Mouse (Mus musculus): ENCODE data around the gene Hist2h4. TPM values are rescaled to one million over a fixed set of nuclear protein-coding genes. Genes with fewer than 3 reads are reported as not detected.
"Not testable (repeated sequence)": the region's sequence is repeated elsewhere in the genome, so short reads cannot be mapped to it uniquely, and the experiment has no call there.

Gene Hist2h4
- polyA plus RNA-seq, 1 experiment from 2014 or later, result 13.3 TPM

DNA sequence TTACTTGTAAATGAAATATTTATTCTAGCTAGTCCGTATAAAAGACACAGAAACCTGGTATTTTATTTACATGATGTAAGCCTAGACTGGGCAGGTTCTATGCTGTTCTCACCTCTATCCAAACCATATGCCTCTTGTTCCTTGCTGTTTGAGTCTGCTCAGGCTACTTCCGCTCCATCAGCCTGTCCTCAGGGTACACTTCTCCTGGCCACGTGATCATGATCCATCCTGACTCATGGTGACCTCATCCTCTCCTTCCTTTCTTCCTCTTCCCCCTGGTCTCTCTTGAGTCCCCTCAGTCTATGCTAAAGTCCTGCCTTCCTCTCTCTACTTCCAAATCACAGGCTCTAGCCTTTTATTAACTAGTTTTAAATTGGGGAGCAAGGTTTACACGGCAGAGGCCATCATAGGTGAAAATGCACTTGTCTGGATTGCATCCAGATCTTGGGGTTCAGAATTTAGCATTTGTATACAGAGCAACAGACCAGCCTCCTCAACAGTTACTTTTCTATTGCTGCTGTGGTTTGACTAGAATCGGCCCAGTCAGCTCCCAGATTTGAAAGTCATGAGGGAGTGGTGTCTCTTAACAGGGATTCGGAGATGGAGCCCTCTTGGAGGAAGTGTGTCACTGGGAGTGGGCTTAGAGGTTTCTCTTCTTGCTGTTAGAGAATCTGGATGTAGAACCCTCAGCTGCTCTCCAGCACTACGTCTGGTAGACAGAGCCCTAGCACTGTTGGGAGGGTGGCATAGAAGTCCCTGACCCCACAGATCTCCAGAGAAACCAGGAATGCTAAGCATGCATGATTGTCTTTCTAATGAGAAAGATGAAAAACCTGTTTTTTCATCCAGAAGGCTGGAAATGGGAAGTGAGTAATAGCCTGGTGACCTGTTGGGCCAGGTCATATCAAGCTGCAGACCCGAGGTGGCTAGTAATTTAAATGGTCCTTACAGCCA is 36.1 kb downstream of the Hist2h4 start:
- no peaks in the 10 kb centered on the region for H3K9me3 ChIP-seq
- H3K36me3 ChIP-seq, result no peaks in the 10 kb centered on the region
- no peak overlapping the region for H3K4me3 ChIP-seq
- peaks cover 30% of the 10 kb centered on the region for H3K4me1 ChIP-seq
- H3K4me2 ChIP-seq (replicated peaks), result no peak overlapping the region
- H3K9ac ChIP-seq (replicated peaks), result no peak overlapping the region
- no peaks in the 10 kb centered on the region for H3K27me3 ChIP-seq
- WGBS, result 68% methylated on average over 8 of the region's 8 CpGs
- ATAC-seq (ENCODE audit: low FRiP score, low read depth), result no peak
- no peak overlapping the region for H3K27ac ChIP-seq (replicated peaks)

DNA sequence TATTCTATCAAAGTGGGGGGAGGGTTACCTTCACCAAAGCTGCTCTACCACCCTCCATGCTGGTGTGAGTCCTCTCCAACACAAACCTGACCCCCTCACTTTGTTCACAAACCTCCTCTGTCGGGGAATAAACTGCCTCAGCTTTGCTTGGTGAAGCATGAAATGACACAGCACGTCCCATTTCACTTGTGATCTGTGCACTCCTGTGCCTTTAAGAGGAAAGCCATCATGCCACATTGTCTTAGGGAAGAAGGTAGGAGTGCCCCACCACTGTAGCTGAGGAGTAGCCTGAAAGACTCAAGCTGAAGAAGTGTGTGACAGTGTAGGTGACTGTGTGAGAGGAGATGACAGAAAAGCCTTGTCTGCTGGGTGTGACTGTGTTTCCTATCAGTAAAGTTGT is 37.7 kb downstream of the Hist2h4 start:
- Histone ChIP-seq H3K4me3 (no peak overlapping the region), H3K9ac (replicated peaks) (no peak overlapping the region), H3K4me1 (peaks cover 41% of the 10 kb centered on the region), H3K36me3 (no peaks in the 10 kb centered on the region), H3K4me2 (replicated peaks) (no peak overlapping the region), H3K9me3 (no peaks in the 10 kb centered on the region), H3K27me3 (no peaks in the 10 kb centered on the region), H3K27ac (replicated peaks) (no peak overlapping the region)
- no peak for ATAC-seq (ENCODE audit: low FRiP score, low read depth)
- WGBS, result 15% methylated on average over 2 of the region's 2 CpGs

DNA sequence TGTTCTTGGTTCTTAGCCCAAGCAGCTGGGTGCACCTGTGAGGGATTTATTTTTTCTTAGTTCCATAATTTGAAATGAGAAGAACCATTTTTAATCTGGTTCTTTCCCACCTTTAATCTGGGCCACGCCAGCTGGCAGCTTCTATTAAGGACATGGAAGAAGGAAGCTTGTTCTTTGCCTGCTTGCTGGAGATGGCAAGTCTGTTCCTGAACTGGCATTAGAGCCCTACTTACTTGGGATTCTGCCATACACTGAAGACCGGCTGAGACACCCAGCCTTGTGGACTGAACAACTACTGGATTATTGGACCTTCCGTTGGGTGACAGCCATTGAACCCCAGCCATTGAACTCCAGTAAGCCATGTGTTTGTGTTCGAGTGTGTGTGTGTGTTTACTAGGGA is 40.3 kb downstream of the Hist2h4 start:
- no peaks in the 10 kb centered on the region for H3K36me3 ChIP-seq
- H3K27ac ChIP-seq (replicated peaks), result no peak overlapping the region
- H3K9ac ChIP-seq (replicated peaks), result peak overlapping the region; percentile 84; the same call in 1 of the 2 replicates
- no peaks in the 10 kb centered on the region for H3K9me3 ChIP-seq
- no peak for ATAC-seq (ENCODE audit: low FRiP score, low read depth)
- H3K4me2 ChIP-seq (replicated peaks), result peak overlapping the region; percentile 79
- no peak overlapping the region for H3K4me3 ChIP-seq
- WGBS, result 89% methylated on average over 4 of the region's 4 CpGs
- H3K27me3 ChIP-seq, result no peaks in the 10 kb centered on the region
- H3K4me1 ChIP-seq, result peaks cover 46% of the 10 kb centered on the region

DNA sequence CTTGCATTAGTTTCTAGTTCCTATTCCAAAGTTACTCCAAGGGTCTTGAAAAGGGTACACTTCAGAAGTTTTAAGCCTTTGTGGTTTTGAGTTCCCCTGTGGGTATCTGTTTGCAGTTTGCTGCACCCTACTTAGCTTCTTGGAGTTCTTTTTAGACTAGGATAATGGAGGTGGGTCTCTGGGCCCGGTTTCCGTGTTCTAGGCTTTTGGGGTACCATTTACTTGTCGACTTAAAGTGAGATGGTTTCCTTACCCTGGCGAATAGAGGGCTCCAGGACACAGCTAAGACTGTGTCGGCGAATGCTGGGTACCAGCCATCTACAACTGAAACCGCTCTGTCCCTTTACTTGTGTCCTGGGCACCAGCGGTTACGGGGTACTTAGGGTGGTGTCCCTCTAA is 41.5 kb downstream of the Hist2h4 start:
- no peaks in the 10 kb centered on the region for H3K36me3 ChIP-seq
- peaks cover 46% of the 10 kb centered on the region for H3K4me1 ChIP-seq
- H3K4me2 ChIP-seq (replicated peaks), result peak overlapping the region; percentile 79
- H3K9me3 ChIP-seq, result no peaks in the 10 kb centered on the region
- 15% methylated on average over 9 of the region's 9 CpGs for WGBS
- H3K27ac ChIP-seq (replicated peaks), result peak overlapping the region; percentile 98
- H3K4me3 ChIP-seq, result peak overlapping the region; percentile 61
- no peaks in the 10 kb centered on the region for H3K27me3 ChIP-seq
- H3K9ac ChIP-seq (replicated peaks), result peak overlapping the region; percentile 84
- no peak for ATAC-seq (ENCODE audit: low FRiP score, low read depth)

DNA sequence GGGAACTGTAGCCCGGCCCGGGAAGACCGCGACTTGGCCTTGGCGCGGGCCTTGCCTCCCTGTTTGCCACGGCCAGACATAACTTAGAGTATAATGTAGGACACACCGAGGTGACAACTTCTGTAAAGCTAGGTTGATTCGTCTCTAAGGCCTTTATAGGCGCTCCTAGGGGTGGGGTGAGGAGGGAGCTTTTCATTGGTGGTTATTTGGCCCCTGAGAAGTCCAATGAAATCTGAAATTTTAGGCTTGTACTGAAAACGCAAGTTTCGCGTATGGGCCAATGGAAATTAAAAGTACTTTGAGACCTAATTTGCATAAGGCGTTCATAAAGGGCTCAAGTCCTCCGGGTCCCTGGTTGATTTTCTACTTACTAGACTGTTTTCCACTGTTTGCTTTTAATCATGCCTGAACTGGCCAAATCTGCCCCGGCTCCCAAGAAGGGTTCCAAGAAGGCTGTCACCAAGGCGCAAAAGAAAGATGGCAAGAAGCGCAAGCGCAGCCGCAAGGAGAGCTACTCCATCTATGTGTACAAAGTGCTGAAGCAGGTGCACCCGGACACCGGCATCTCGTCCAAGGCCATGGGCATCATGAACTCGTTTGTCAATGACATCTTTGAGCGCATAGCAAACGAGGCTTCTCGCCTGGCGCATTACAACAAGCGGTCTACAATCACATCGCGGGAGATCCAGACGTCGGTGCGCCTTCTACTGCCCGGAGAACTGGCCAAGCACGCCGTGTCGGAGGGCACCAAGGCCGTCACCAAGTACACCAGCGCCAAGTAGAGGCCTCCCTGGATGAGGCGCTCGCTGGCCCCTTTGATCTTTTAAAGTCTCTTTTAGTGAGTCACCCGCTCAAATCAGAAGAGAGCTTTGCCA is 42.1 kb downstream of the Hist2h4 start, which contains the start of the genes Hist2h2ac and Hist2h2be:
TSS of gene Hist2h2ac (minus strand) at position 116 of the 875 bp plus-strand sequence.
TSS of gene Hist2h2be (plus strand) at position 355 of the 875 bp plus-strand sequence.
- Histone ChIP-seq H3K27ac (replicated peaks) (peak within 1 kb of the TSS; percentile 98), H3K27me3 (no peaks in the 10 kb centered on the region), H3K9ac (replicated peaks) (peak within 1 kb of the TSS; percentile 84), H3K9me3 (no peaks in the 10 kb centered on the region), H3K36me3 (no peaks in the 10 kb centered on the region), H3K4me2 (replicated peaks) (peak within 1 kb of the TSS; percentile 79), H3K4me3 (peak within 1 kb of the TSS; percentile 61), H3K4me1 (peaks cover 42% of the 10 kb centered on the region)
- WGBS, result under 1% methylated on average over 43 of the region's 43 CpGs
- ATAC-seq (ENCODE audit: low FRiP score, low read depth), result peak; percentile 82

DNA sequence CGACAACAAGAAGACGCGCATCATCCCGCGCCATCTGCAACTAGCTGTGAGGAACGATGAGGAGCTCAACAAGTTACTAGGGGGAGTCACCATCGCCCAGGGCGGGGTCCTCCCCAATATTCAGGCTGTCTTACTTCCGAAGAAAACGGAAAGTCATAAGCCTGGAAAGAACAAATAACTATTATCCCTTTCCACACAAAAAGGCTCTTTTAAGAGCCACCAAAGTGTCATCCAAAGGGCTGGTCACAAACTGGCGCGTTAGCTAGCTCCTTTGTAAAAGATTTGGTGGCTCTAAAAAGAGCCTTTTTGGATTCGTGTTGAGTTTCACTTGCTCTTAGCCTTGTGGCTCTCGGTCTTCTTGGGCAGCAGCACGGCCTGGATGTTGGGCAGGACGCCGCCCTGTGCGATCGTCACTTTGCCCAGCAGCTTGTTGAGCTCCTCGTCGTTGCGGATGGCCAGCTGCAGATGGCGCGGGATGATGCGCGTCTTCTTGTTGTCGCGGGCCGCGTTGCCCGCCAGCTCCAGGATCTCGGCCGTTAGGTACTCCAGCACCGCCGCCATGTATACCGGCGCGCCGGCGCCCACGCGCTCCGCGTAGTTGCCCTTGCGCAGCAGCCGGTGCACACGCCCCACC is 42.9 kb downstream of the Hist2h4 start:
- H3K27me3 ChIP-seq, H3K36me3 ChIP-seq, H3K9me3 ChIP-seq: not testable (repeated sequence)
- H3K4me1 ChIP-seq, result peaks cover 36% of the 10 kb centered on the region
- peak overlapping the region; percentile 61 for H3K4me3 ChIP-seq
- WGBS, result under 1% methylated on average over 35 of the region's 47 CpGs
- peak overlapping the region; percentile 84 for H3K9ac ChIP-seq (replicated peaks)
- H3K27ac ChIP-seq (replicated peaks), result peak overlapping the region; percentile 98
- ATAC-seq (ENCODE audit: low FRiP score, low read depth), result peak; percentile 20; the same call in 1 of the 2 replicates
- H3K4me2 ChIP-seq (replicated peaks), result peak overlapping the region; percentile 79

DNA sequence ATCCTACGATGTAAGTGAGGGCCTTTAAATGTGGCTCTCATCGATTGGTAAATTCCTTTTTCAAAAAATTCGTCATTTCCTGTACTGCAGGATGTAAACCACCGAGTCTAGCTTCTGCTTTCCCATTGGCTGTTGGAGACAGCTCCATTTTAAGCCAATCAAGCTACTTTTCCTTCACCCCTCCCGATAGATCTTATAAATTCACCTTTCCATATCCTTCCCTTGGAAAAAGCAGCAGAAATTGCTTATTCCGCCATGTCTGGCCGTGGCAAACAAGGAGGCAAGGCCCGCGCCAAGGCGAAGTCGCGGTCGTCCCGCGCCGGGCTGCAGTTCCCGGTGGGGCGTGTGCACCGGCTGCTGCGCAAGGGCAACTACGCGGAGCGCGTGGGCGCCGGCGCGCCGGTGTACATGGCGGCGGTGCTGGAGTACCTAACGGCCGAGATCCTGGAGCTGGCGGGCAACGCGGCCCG is 43.4 kb downstream of the Hist2h4 start, which contains the start of the genes Bola1 and Hist2h2ab:
TSS of gene Bola1 (minus strand) at position 49 of the 470 bp plus-strand sequence.
TSS of gene Hist2h2ab (plus strand) at position 205 of the 470 bp plus-strand sequence.
- no peaks in the 10 kb centered on the region for H3K9me3 ChIP-seq
- H3K9ac ChIP-seq (replicated peaks), result peak within 1 kb of the TSS; percentile 84
- H3K36me3 ChIP-seq, result no peaks in the 10 kb centered on the region
- peaks cover 34% of the 10 kb centered on the region for H3K4me1 ChIP-seq
- WGBS, result under 1% methylated on average over 37 of the region's 37 CpGs
- H3K27ac ChIP-seq (replicated peaks), result peak within 1 kb of the TSS; percentile 98
- ATAC-seq (ENCODE audit: low FRiP score, low read depth), result peak; percentile 83
- no peaks in the 10 kb centered on the region for H3K27me3 ChIP-seq
- peak within 1 kb of the TSS; percentile 61 for H3K4me3 ChIP-seq
- peak within 1 kb of the TSS; percentile 79 for H3K4me2 ChIP-seq (replicated peaks)

DNA sequence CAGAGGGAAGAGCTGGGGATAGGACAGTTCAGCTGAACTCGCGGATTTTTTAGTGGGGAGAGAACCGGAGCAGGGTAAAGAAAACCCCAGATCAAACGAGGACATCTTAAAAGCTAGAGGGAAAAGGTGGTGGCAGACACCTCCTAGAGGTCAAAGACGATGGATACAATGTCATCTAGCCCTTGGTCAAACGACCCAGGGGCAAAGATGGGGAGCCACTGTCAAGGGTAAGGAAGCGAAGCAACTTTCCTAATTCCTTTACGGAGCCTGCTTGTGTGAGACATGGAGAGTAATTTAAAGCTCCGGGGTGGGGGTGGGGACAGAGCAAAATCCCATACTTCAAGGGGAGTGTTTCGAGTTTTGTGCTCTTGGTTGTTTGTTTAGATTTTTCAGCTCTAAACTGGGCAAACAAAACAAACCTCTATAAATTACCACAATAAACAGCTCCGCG is 43.9 kb downstream of the Hist2h4 start:
- Histone ChIP-seq H3K9me3 (no peaks in the 10 kb centered on the region), H3K27ac (replicated peaks) (peak overlapping the region; percentile 98), H3K4me3 (peak overlapping the region; percentile 61), H3K27me3 (no peaks in the 10 kb centered on the region), H3K4me2 (replicated peaks) (peak overlapping the region; percentile 79), H3K4me1 (peaks cover 31% of the 10 kb centered on the region), H3K9ac (replicated peaks) (peak overlapping the region; percentile 84), H3K36me3 (no peaks in the 10 kb centered on the region)
- WGBS, result 0% methylated on average over 12 of the region's 12 CpGs
- peak; percentile 32 for ATAC-seq (ENCODE audit: low FRiP score, low read depth)

Small RNA genes lying within 50 kb of the gene (microRNA-seq; reads per million reads assigned to microRNA genes)
- gene Gm44492, result not detected
- not detected for gene Gm47311
- not detected for gene Gm47313

Other genes with a start within 250 kb of the Hist2h4 start
- 39.7 and 51.2 TPM in 2 replicates for gene Vps45, start 204.8 kb downstream of the Hist2h4 start, polyA plus RNA-seq (2016; fragmentation: Nextera tagmentation; extraction: Ambion mirVana)
- 16.2 and 19.1 TPM in 2 replicates for gene Otud7b, start 158.8 kb downstream of the Hist2h4 start, polyA plus RNA-seq (2016; fragmentation: Nextera tagmentation; extraction: Ambion mirVana)
- 13.9 and 16.0 TPM in 2 replicates for gene Mtmr11, start 101.3 kb downstream of the Hist2h4 start, polyA plus RNA-seq (2016; fragmentation: Nextera tagmentation; extraction: Ambion mirVana)
- 173 and 181 TPM in 2 replicates for gene Sf3b4, start 91.0 kb downstream of the Hist2h4 start, polyA plus RNA-seq (2016; fragmentation: Nextera tagmentation; extraction: Ambion mirVana)
- gene Sv2a, start 82.2 kb downstream of the Hist2h4 start, polyA plus RNA-seq (2016; fragmentation: Nextera tagmentation; extraction: Ambion mirVana), result 30.0 and 34.8 TPM in 2 replicates
- 66.9 and 71.6 TPM in 2 replicates for gene Bola1, start 43.6 kb downstream of the Hist2h4 start, polyA plus RNA-seq (2016; fragmentation: Nextera tagmentation; extraction: Ambion mirVana)
- 0.96 and 1.2 TPM in 2 replicates for gene Hist2h2ab, start 43.4 kb downstream of the Hist2h4 start, polyA plus RNA-seq (2016; fragmentation: Nextera tagmentation; extraction: Ambion mirVana)
- 9.0 and 11.6 TPM in 2 replicates for gene Hist2h2ac, start 42.4 kb downstream of the Hist2h4 start, polyA plus RNA-seq (2016; fragmentation: Nextera tagmentation; extraction: Ambion mirVana)
- 10.9 and 11.4 TPM in 2 replicates for gene Hist2h2be, start 42.2 kb downstream of the Hist2h4 start, polyA plus RNA-seq (2016; fragmentation: Nextera tagmentation; extraction: Ambion mirVana)
- gene Hist2h3c2, start 24.2 kb downstream of the Hist2h4 start, polyA plus RNA-seq (2016; fragmentation: Nextera tagmentation; extraction: Ambion mirVana), result 9.8 and 14.7 TPM in 2 replicates
- gene Hist2h2aa2, start 23.0 kb downstream of the Hist2h4 start, polyA plus RNA-seq (2016; fragmentation: Nextera tagmentation; extraction: Ambion mirVana), result 56.2 and 67.7 TPM in 2 replicates
- 27.1 and 35.0 TPM in 2 replicates for gene Hist2h2aa1, start 17.8 kb downstream of the Hist2h4 start, polyA plus RNA-seq (2016; fragmentation: Nextera tagmentation; extraction: Ambion mirVana)
- gene Hist2h3c1, start 16.6 kb downstream of the Hist2h4 start, polyA plus RNA-seq (2016; fragmentation: Nextera tagmentation; extraction: Ambion mirVana), result 1.4 TPM in 1 of 2 replicates, not detected in the other
- 76.0 and 96.2 TPM in 2 replicates for gene Hist2h3b, start 5.3 kb upstream of the Hist2h4 start, polyA plus RNA-seq (2016; fragmentation: Nextera tagmentation; extraction: Ambion mirVana)
- gene Hist2h2bb, start 6.4 kb upstream of the Hist2h4 start, polyA plus RNA-seq (2016; fragmentation: Nextera tagmentation; extraction: Ambion mirVana), result 18.3 and 20.1 TPM in 2 replicates
- 1.9 and 2.4 TPM in 2 replicates for gene Fcgr1, start 30.7 kb upstream of the Hist2h4 start, polyA plus RNA-seq (2016; fragmentation: Nextera tagmentation; extraction: Ambion mirVana)
- 0.26 TPM in 1 of 2 replicates, not detected in the other for gene BC107364, start 189.0 kb upstream of the Hist2h4 start, polyA plus RNA-seq (2016; fragmentation: Nextera tagmentation; extraction: Ambion mirVana)

Data from midbrain, embryonic 12.5 days (tissue).